Mouse (Mus musculus): ENCODE measurements around the gene Ldhb. TPM values are rescaled to one million over a fixed set of nuclear protein-coding genes. Genes with fewer than 3 reads are reported as not detected.
"Not testable (repeated sequence)": the region's sequence is repeated elsewhere in the genome, so short reads cannot be mapped to it uniquely, and the experiment has no call there.

Ldhb gene
- polyA plus RNA-seq, 1 experiment from 2014 or later = 151 TPM

- H3K27ac ChIP-seq (replicated peaks) = no peak overlapping the region
- H3K4me3 ChIP-seq (ENCODE audit: low read depth, low read length) = no peak overlapping the region
- no peak overlapping the region for H3K9ac ChIP-seq (ENCODE audit: low read length)
- H3K36me3 ChIP-seq (ENCODE audit: control insufficient read depth, insufficient read depth, low read length) = peaks cover 2% of the 10 kb centered on the region; the same call in 1 of the 2 replicates
- WGBS = 72% methylated on average over 10 of the region's 10 CpGs
- no peaks in the 10 kb centered on the region for H3K27me3 ChIP-seq (ENCODE audit: control insufficient read depth, insufficient read depth, low read length)
- ATAC-seq (ENCODE audit: low FRiP score, low TSS enrichment) = no peak
- TF ChIP-seq CTCF (IDR thresholded peaks at IDR 0.05; ENCODE audit: low read depth) = no peak
- no peak for TF ChIP-seq EP300 (optimal IDR thresholded peaks at IDR 0.05)
- H3K4me2 ChIP-seq (replicated peaks; ENCODE audit: low read depth) = no peak overlapping the region
- no peaks in the 10 kb centered on the region for H3K9me3 ChIP-seq (ENCODE audit: control insufficient read depth, low read length)
- 0 out of 2 replicates have a peak, but pooled peaks cover 5% of the 10 kb centered on the region for H3K4me1 ChIP-seq (replicated peaks; ENCODE audit: control insufficient read depth, insufficient read depth)
- DNase-seq (ENCODE audit: low spot score) = no peak
Observed at GRCm38 (mm10) chr6:142502519-142503125, 5.1 kb downstream of the Ldhb start.

GRCm38 (mm10) chr6:142490114-142490513 lies 17.6 kb downstream of the Ldhb start:
- not testable (repeated sequence) for H3K9me3 ChIP-seq (ENCODE audit: control insufficient read depth, low read length); H3K36me3 ChIP-seq (ENCODE audit: control insufficient read depth, insufficient read depth, low read length); H3K27ac ChIP-seq (replicated peaks); H3K9ac ChIP-seq (ENCODE audit: low read length); H3K27me3 ChIP-seq (ENCODE audit: control insufficient read depth, insufficient read depth, low read length); H3K4me1 ChIP-seq (replicated peaks; ENCODE audit: control insufficient read depth, insufficient read depth); DNase-seq (ENCODE audit: low spot score); H3K4me3 ChIP-seq (ENCODE audit: low read depth, low read length); H3K4me2 ChIP-seq (replicated peaks; ENCODE audit: low read depth)
- ATAC-seq (ENCODE audit: low FRiP score, low TSS enrichment) = peak; percentile 86
- WGBS = 68% methylated on average over 6 of the region's 6 CpGs

- Histone ChIP-seq H3K27me3 (ENCODE audit: control insufficient read depth, insufficient read depth, low read length) (no peaks in the 10 kb centered on the region), H3K9me3 (ENCODE audit: control insufficient read depth, low read length) (no peaks in the 10 kb centered on the region), H3K4me3 (ENCODE audit: low read depth, low read length) (no peak overlapping the region), H3K36me3 (ENCODE audit: control insufficient read depth, insufficient read depth, low read length) (no peaks in the 10 kb centered on the region), H3K4me1 (replicated peaks; ENCODE audit: control insufficient read depth, insufficient read depth) (no peaks in the 10 kb centered on the region), H3K27ac (replicated peaks) (no peak overlapping the region), H3K4me2 (replicated peaks; ENCODE audit: low read depth) (no peak overlapping the region), H3K9ac (ENCODE audit: low read length) (no peak overlapping the region)
- TF ChIP-seq EP300 (optimal IDR thresholded peaks at IDR 0.05) (no peak), CTCF (IDR thresholded peaks at IDR 0.05; ENCODE audit: low read depth) (no peak)
- WGBS = 89% methylated on average over 9 of the region's 9 CpGs
- ATAC-seq (ENCODE audit: low FRiP score, low TSS enrichment) (no peak), DNase-seq (ENCODE audit: low spot score) (no peak)
Observed at GRCm38 (mm10) chr6:142487638-142488037, 20.1 kb downstream of the Ldhb start.

- H3K4me1 ChIP-seq (replicated peaks; ENCODE audit: control insufficient read depth, insufficient read depth) = no peaks in the 10 kb centered on the region
- no peak for TF ChIP-seq EP300 (optimal IDR thresholded peaks at IDR 0.05)
- no peak for TF ChIP-seq CTCF (IDR thresholded peaks at IDR 0.05; ENCODE audit: low read depth)
- ATAC-seq (ENCODE audit: low FRiP score, low TSS enrichment) (no peak), DNase-seq (ENCODE audit: low spot score) (no peak)
- H3K36me3 ChIP-seq (ENCODE audit: control insufficient read depth, insufficient read depth, low read length) = no peaks in the 10 kb centered on the region
- H3K4me2 ChIP-seq (replicated peaks; ENCODE audit: low read depth) = no peak overlapping the region
- no peak overlapping the region for H3K9ac ChIP-seq (ENCODE audit: low read length)
- no peaks in the 10 kb centered on the region for H3K9me3 ChIP-seq (ENCODE audit: control insufficient read depth, low read length)
- H3K27me3 ChIP-seq (ENCODE audit: control insufficient read depth, insufficient read depth, low read length) = no peaks in the 10 kb centered on the region
- WGBS = 80% methylated on average over 4 of the region's 4 CpGs
- no peak overlapping the region for H3K4me3 ChIP-seq (ENCODE audit: low read depth, low read length)
- H3K27ac ChIP-seq (replicated peaks) = no peak overlapping the region
Observed at GRCm38 (mm10) chr6:142485478-142486123, 22.2 kb downstream of the Ldhb start.

- no peak for ATAC-seq (ENCODE audit: low FRiP score, low TSS enrichment)
- no peaks in the 10 kb centered on the region for H3K9me3 ChIP-seq (ENCODE audit: control insufficient read depth, low read length)
- H3K27me3 ChIP-seq (ENCODE audit: control insufficient read depth, insufficient read depth, low read length) = no peaks in the 10 kb centered on the region
- no peaks in the 10 kb centered on the region for H3K36me3 ChIP-seq (ENCODE audit: control insufficient read depth, insufficient read depth, low read length)
- DNase-seq (ENCODE audit: low spot score) = no peak
- 76% methylated on average over 7 of the region's 7 CpGs for WGBS
- no peaks in the 10 kb centered on the region for H3K4me1 ChIP-seq (replicated peaks; ENCODE audit: control insufficient read depth, insufficient read depth)
- H3K9ac ChIP-seq (ENCODE audit: low read length) = no peak overlapping the region
- H3K27ac ChIP-seq (replicated peaks) = no peak overlapping the region
- H3K4me2 ChIP-seq (replicated peaks; ENCODE audit: low read depth) = no peak overlapping the region
- H3K4me3 ChIP-seq (ENCODE audit: low read depth, low read length) = no peak overlapping the region
- TF ChIP-seq EP300 (optimal IDR thresholded peaks at IDR 0.05) = no peak
- peak; percentile 69 for TF ChIP-seq CTCF (IDR thresholded peaks at IDR 0.05; ENCODE audit: low read depth)
Observed at GRCm38 (mm10) chr6:142477239-142477638, 30.5 kb downstream of the Ldhb start.

GRCm38 (mm10) chr6:142472801-142473203 lies 35.0 kb downstream of the Ldhb start, which contains the start of gene Gys2:
Gys2 (minus strand) TSS chr6:142473109.
- no peaks in the 10 kb centered on the region for H3K4me1 ChIP-seq (replicated peaks; ENCODE audit: control insufficient read depth, insufficient read depth)
- no peak within 1 kb of the TSS for H3K9ac ChIP-seq (ENCODE audit: low read length)
- H3K27me3 ChIP-seq (ENCODE audit: control insufficient read depth, insufficient read depth, low read length) = no peaks in the 10 kb centered on the region
- no peak for DNase-seq (ENCODE audit: low spot score)
- ATAC-seq (ENCODE audit: low FRiP score, low TSS enrichment) = no peak
- TF ChIP-seq EP300 (optimal IDR thresholded peaks at IDR 0.05) = no peak
- TF ChIP-seq CTCF (IDR thresholded peaks at IDR 0.05; ENCODE audit: low read depth) = no peak
- H3K36me3 ChIP-seq (ENCODE audit: control insufficient read depth, insufficient read depth, low read length) = no peaks in the 10 kb centered on the region
- no peak within 1 kb of the TSS for H3K4me2 ChIP-seq (replicated peaks; ENCODE audit: low read depth)
- H3K4me3 ChIP-seq (ENCODE audit: low read depth, low read length) = no peak within 1 kb of the TSS
- 67% methylated on average over 4 of the region's 4 CpGs for WGBS
- H3K9me3 ChIP-seq (ENCODE audit: control insufficient read depth, low read length) = no peaks in the 10 kb centered on the region
- no peak within 1 kb of the TSS for H3K27ac ChIP-seq (replicated peaks)
